Mouse (Mus musculus) embryonic facial prominence, embryonic 13.5 days (tissue): ENCODE data around the gene Nfkbia. TPM values are rescaled to one million over a fixed set of nuclear protein-coding genes. Genes with fewer than 3 reads are reported as not detected.

Experiments used
- ATAC-seq: fragments of 200-750 bp; cut with Nextera tagmentation; 2 replicates; pipeline ENCODE4 v1.8.0; 2017; ENCODE audit warnings: low read depth; ENCODE audit not compliant: insufficient number of reproducible peaks, insufficient read depth, low FRiP score, low TSS enrichment
- H3K27ac ChIP-seq: fragments of 300-500 bp; sonication (generic); 2 replicates; pipeline ENCODE4 v1.5.1; 2015; ENCODE audit warnings: moderate library complexity, mild to moderate bottlenecking, inconsistent platforms
- H3K27me3 ChIP-seq: fragments of 300-500 bp; sonication (generic); 2 replicates; pipeline ENCODE4 v1.6.1; 2015; ENCODE audit warnings: mild to moderate bottlenecking, inconsistent platforms
- H3K36me3 ChIP-seq: fragments of 300-500 bp; sonication (generic); 2 replicates; pipeline ENCODE4 v1.6.1; 2015; ENCODE audit warnings: mild to moderate bottlenecking, inconsistent platforms
- H3K4me1 ChIP-seq: fragments of 300-500 bp; sonication (generic); 2 replicates; pipeline ENCODE4 v1.6.1; 2015; ENCODE audit warnings: inconsistent platforms
- H3K4me2 ChIP-seq: fragments of 300-500 bp; sonication (generic); 2 replicates; pipeline ENCODE4 v1.6.1; 2015; ENCODE audit warnings: moderate library complexity, mild to moderate bottlenecking, inconsistent platforms
- H3K4me3 ChIP-seq: fragments of 300-500 bp; sonication (generic); 2 replicates; pipeline ENCODE4 v1.5.1; 2015; ENCODE audit warnings: mild to moderate bottlenecking, inconsistent platforms
- H3K9ac ChIP-seq: fragments of 300-500 bp; sonication (generic); 2 replicates; pipeline ENCODE4 v1.6.1; 2015; ENCODE audit warnings: mild to moderate bottlenecking, inconsistent platforms
- H3K9me3 ChIP-seq: fragments of 300-500 bp; sonication (generic); 2 replicates; pipeline ENCODE4 v1.6.1; 2016; ENCODE audit warnings: inconsistent platforms
- WGBS: fragments of 180-500 bp; shearing (Covaris S2); methylation state at CpG from one replicate; pipeline ENCODE4 v1.1.7; 2015; ENCODE audit warnings: mixed read lengths; 5-methylcytosine and 5-hydroxymethylcytosine counted together
- polyA plus RNA-seq: library from polyadenylated mRNA; unstranded; fragments of >200 nt; fragmentation: Nextera tagmentation; extraction: Ambion mirVana; gene quantifications from 2 replicates; pipeline ENCODE4 v1.2.1, GENCODE M21; 2015

Nfkbia gene
- polyA plus RNA-seq, 1 experiment from 2014 or later, result 117 TPM

DNA sequence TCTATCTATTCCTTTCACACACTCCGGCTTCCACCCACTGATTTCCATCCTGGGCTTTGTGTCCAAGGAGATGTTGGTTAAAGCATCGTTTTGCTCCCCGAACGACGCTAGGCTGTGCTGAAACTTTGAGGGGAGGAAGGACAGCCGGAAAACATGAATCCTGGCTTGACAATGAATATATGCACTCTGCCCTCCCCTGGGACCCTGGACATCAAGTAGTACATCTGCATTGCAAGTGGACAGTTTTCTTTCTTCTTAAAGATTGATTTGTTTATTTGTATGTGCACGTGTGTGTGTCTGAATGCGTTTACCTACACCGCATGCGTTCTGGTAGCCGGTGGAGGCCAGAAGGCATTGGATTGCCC, 45.1 kb downstream of the Nfkbia start:
- H3K4me1 ChIP-seq, result peaks cover 47% of the 10 kb centered on the region
- H3K4me2 ChIP-seq, result no peak overlapping the region
- ATAC-seq, result no peak
- H3K4me3 ChIP-seq, result no peak overlapping the region
- no peaks in the 10 kb centered on the region for H3K36me3 ChIP-seq
- H3K27me3 ChIP-seq, result no peaks in the 10 kb centered on the region
- peak overlapping the region; percentile 55; the same call in 1 of the 2 replicates for H3K9ac ChIP-seq
- WGBS, result 77% methylated on average over 11 of the region's 11 CpGs
- peak overlapping the region; percentile 93 for H3K27ac ChIP-seq
- H3K9me3 ChIP-seq, result no peaks in the 10 kb centered on the region

DNA sequence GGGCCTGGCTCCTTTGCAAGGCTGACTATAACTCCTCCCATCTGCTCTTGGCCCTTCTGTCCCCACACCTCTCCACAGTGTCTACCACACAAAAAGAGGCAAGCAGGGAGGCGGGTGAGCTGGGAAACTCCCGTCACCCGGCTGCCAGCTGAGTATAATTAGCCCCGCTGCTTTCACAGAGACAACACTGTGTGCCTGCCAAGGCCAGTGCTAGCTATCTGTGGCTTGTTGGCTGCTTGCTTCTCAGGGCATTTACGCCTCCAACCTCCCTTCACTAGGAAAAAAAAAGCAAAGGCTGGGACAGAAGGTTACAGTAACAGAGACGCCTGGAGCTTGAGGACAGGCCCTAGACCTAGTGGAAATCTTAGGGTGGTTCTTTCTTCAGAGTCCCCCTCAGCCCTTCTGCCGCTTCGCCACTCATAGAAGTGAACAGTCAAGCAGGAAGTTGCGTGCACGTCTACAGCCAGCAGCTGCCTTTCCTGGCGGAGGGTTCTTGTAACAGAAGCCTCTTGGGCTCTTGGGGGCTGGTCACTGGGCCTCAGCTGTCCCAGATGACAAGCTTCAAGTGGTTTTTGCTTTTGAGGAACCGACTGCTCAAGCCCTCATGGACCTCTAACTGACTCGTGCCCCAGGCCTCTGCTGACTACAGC, 45.6 kb downstream of the Nfkbia start:
- peak overlapping the region; percentile 55 for H3K9ac ChIP-seq
- no peak overlapping the region for H3K4me3 ChIP-seq
- H3K36me3 ChIP-seq, result no peaks in the 10 kb centered on the region
- H3K4me2 ChIP-seq, result peak overlapping the region; percentile 14
- peak; percentile 74; the same call in 1 of the 2 replicates for ATAC-seq
- H3K27me3 ChIP-seq, result no peaks in the 10 kb centered on the region
- peaks cover 43% of the 10 kb centered on the region for H3K4me1 ChIP-seq
- no peaks in the 10 kb centered on the region for H3K9me3 ChIP-seq
- peak overlapping the region; percentile 93 for H3K27ac ChIP-seq
- WGBS, result 17% methylated on average over 13 of the region's 13 CpGs

DNA sequence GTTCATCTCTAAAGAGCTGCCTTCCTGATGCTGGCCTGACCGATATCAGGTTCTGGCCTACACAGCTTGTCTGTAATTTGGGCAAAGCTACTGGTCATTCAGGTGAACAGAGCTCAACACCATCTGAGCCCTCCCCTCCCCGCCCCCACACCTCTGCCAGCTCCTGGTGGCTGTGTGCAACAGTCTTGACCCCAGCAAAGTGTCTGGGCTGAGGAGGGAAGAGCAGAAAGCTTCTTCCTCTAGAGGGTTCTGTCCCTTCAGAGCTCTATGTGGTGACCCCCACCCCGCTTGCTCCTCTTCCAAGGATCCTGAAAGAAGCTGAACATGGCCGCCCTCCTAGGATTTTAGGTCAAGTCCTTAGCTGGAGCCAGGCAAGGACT, 46.1 kb downstream of the Nfkbia start:
- H3K27ac ChIP-seq, result peak overlapping the region; percentile 93
- 0 out of 2 replicates have a peak overlapping the region, but pooled peaks have one; percentile 55 for H3K9ac ChIP-seq
- no peaks in the 10 kb centered on the region for H3K36me3 ChIP-seq
- peak overlapping the region; percentile 14; the same call in 1 of the 2 replicates for H3K4me2 ChIP-seq
- H3K4me3 ChIP-seq, result no peak overlapping the region
- H3K27me3 ChIP-seq, result no peaks in the 10 kb centered on the region
- H3K4me1 ChIP-seq, result peaks cover 43% of the 10 kb centered on the region
- no peaks in the 10 kb centered on the region for H3K9me3 ChIP-seq
- WGBS, result 73% methylated on average over 4 of the region's 4 CpGs
- no peak for ATAC-seq

DNA sequence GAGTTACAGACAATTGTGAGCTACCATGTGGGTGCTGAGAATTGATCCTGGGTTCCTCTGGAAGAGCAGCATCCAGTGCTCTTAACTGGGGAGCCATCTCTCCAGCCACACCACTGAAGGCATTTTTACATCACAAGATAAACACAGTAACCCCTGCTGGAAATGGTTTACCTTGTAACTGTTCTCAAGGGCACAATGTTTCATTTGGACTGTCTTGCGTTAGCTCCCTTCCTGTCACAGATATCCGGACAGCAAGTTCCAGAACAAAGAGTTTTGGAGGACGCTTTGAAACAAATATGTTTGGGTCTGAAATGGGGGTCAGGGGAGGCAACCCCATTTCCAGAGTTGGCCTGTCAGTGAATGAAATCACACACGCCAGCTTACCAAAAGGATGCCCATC, 46.9 kb downstream of the Nfkbia start:
- WGBS, result 73% methylated on average over 4 of the region's 4 CpGs
- H3K4me1 ChIP-seq, result peaks cover 49% of the 10 kb centered on the region
- no peaks in the 10 kb centered on the region for H3K36me3 ChIP-seq
- no peak overlapping the region for H3K9ac ChIP-seq
- H3K4me3 ChIP-seq, result no peak overlapping the region
- H3K27ac ChIP-seq, result peak overlapping the region; percentile 93
- no peak for ATAC-seq
- no peaks in the 10 kb centered on the region for H3K27me3 ChIP-seq
- no peaks in the 10 kb centered on the region for H3K9me3 ChIP-seq
- H3K4me2 ChIP-seq, result no peak overlapping the region

DNA sequence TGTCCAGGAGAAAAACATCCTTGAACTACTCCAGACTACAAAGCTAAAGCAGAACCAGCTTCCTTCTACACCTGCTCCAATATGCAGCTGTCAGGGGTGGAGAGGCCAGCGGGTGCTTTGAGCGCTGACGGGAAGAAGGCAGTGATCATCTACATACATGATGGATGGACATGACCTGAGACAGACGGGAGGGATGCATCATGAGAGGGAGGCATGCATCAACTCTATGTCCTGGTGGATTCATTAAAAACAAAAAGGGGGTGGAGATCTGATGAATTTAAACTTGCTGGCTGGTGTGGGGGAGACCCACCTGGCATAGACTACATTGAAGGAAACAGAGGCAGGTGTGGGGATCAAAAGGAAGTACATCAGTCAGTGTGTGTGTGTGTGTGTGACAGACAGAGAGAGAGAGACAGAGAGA, 48.4 kb downstream of the Nfkbia start:
- ATAC-seq, result no peak
- Histone ChIP-seq H3K27me3 (no peaks in the 10 kb centered on the region), H3K4me2 (no peak overlapping the region), H3K4me3 (no peak overlapping the region), H3K27ac (peak overlapping the region; percentile 84; the same call in 1 of the 2 replicates), H3K9ac (no peak overlapping the region), H3K36me3 (no peaks in the 10 kb centered on the region), H3K9me3 (no peaks in the 10 kb centered on the region), H3K4me1 (peaks cover 53% of the 10 kb centered on the region)
- WGBS, result 79% methylated on average over 4 of the region's 4 CpGs

DNA sequence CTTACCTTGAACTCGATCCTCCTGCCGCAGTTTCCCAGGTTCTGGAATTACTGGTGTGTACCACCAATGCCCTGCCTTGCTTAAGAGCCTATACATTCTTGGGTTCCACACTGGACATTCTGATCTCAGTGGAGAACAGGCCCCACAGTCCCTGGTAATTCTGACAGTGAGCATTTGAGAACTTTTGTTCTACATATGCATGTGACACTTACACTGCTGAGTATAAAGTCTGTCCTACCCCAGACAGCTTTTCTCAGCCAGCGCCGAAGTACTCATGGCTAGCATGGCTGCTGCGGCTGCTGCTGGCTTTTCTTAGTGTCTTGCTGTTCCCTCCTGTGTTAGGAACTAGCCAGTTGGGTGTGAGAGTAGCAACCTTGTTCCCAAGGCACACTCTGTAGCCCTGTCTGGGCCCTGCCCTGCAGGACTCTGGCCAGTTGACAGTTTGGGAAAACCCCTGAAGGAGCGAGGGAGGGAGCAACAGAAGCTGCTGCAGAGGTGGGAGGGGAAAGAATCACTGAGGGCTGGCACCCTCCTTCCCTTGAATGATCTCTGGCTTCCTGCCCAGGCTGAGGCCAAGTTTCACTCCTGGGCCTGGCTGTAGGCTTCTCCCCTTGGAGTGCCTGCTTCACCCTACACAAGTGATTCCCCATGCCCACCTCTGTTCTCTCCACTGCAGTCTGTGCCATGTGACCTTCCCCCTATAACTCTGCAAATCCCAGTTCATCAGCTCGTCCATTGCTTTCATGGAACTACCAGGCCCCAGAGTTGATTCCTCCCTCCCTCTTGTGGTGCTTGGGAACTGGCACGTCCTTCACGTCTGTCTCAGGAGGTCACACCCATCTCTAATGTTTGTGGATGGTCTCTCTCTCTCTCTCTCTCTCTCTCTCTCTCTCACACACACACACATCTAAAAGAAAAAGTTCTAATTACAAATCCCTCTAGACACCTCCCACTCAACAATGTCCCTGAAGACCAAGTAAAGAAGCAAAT, 49.3 kb downstream of the Nfkbia start:
- 62% methylated on average over 9 of the region's 9 CpGs for WGBS
- Histone ChIP-seq H3K4me2 (no peak overlapping the region), H3K4me3 (no peak overlapping the region), H3K27me3 (no peaks in the 10 kb centered on the region), H3K27ac (peak overlapping the region; percentile 84), H3K4me1 (peaks cover 62% of the 10 kb centered on the region), H3K9me3 (no peaks in the 10 kb centered on the region), H3K9ac (peak overlapping the region; percentile 44; the same call in 1 of the 2 replicates), H3K36me3 (no peaks in the 10 kb centered on the region)
- ATAC-seq, result no peak

DNA sequence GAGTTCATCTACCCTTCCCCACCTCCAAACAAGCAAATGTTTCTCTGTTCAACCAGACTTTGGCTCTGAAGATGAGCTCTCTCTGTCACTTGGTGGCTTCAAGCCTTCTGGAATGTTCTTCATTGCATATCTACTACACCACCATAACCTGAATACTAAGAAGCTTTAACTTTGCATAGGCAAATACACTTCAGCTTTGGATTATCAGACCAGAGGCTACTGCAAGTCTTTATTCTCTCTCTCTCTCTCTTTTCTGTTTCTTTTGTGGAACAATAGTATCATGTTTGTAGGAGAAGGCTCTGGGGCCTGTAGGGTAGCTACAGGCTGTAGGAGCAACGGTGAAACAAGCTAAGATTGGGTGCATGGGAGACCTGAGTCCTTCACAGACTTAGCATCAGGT, 50.2 kb downstream of the Nfkbia start:
- ATAC-seq, result no peak
- H3K4me1 ChIP-seq, result peaks cover 67% of the 10 kb centered on the region
- peak overlapping the region; percentile 84 for H3K27ac ChIP-seq
- no peaks in the 10 kb centered on the region for H3K9me3 ChIP-seq
- 89% methylated on average over 1 of the region's 1 CpGs for WGBS
- no peak overlapping the region for H3K4me2 ChIP-seq
- H3K36me3 ChIP-seq, result no peaks in the 10 kb centered on the region
- no peak overlapping the region for H3K9ac ChIP-seq
- H3K27me3 ChIP-seq, result no peaks in the 10 kb centered on the region
- no peak overlapping the region for H3K4me3 ChIP-seq

DNA sequence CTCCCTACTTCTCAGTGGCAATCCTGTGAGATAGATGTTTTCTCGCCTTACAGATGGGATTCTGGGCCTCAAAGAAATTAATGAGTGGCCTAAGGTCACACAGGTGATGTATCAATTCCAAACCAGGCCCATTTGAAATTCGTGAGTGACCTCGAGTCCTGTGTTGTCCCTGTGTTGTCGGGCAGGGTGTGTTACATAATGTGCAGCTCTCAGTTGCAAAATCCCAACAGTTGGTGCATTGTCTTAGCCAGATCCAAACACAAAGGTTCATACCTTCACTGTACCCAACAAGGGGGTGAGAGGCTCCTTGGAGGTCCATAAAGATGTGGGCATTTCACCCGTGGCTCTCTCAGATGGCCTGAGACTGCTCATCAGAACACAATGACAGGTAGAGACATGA, 52.0 kb downstream of the Nfkbia start:
- no peak overlapping the region for H3K4me2 ChIP-seq
- no peaks in the 10 kb centered on the region for H3K9me3 ChIP-seq
- H3K4me1 ChIP-seq, result peaks cover 58% of the 10 kb centered on the region
- H3K27me3 ChIP-seq, result no peaks in the 10 kb centered on the region
- no peaks in the 10 kb centered on the region for H3K36me3 ChIP-seq
- H3K9ac ChIP-seq, result no peak overlapping the region
- H3K4me3 ChIP-seq, result no peak overlapping the region
- WGBS, result 66% methylated on average over 5 of the region's 5 CpGs
- no peak overlapping the region for H3K27ac ChIP-seq
- ATAC-seq, result no peak

Other genes with a start within 250 kb of the Nfkbia start
- 13.0 and 15.5 TPM in 2 replicates for gene 1110008L16Rik, start 193.1 kb downstream of the Nfkbia start, polyA plus RNA-seq
- 16.8 and 18.8 TPM in 2 replicates for gene Ppp2r3c, start 189.6 kb downstream of the Nfkbia start, polyA plus RNA-seq
- 440 and 454 TPM in 2 replicates for gene Psma6, start 108.4 kb downstream of the Nfkbia start, polyA plus RNA-seq
- gene Aldoart2, start 72.6 kb upstream of the Nfkbia start, polyA plus RNA-seq, result 0.15 TPM in 1 of 2 replicates, not detected in the other
- 0.10 TPM in 1 of 2 replicates, not detected in the other for gene Insm2, start 106.8 kb upstream of the Nfkbia start, polyA plus RNA-seq